Mouse (Mus musculus): ENCODE measurements around the gene Btnl1.
A peak's percentile ranks its signal among the peaks of the same experiment; 100 is the strongest.

- TF ChIP-seq CTCF (IDR thresholded peaks at IDR 0.05; ENCODE audit: low read depth, low read length) (peak; percentile 92), POLR2A (IDR thresholded peaks at IDR 0.05; ENCODE audit: insufficient read depth, low read length) (no peak), EP300 (IDR thresholded peaks at IDR 0.05; ENCODE audit: insufficient read depth, low read depth, low read length) (no peak)
Observed at GRCm38 (mm10) chr17:34411117-34411516, 34.2 kb downstream of the Btnl1 start.
